Mouse (Mus musculus) MEL (cell line): ENCODE measurements around the gene Mylk.

Experiments
- CTCF ChIP-seq, 3 experiments: IDR thresholded peaks in 2 of 3; conservative IDR thresholded peaks in 1 of 3; 2 replicates each; pipeline ENCODE4 v1.5.1; 2011 to 2012; ENCODE audit warnings: low read length in 3 of 3, low read depth in 2 of 3, mild to moderate bottlenecking in 2 of 3, improper control_type of control experiment in 1 of 3, inconsistent platforms in 1 of 3, mixed read lengths in 1 of 3, moderate library complexity in 1 of 3; ENCODE audit not compliant: control insufficient read depth in 1 of 3, insufficient read depth in 1 of 3, poor library complexity in 1 of 3, severe bottlenecking in 1 of 3
- HCFC1 ChIP-seq: IDR thresholded peaks from 2 replicates; pipeline ENCODE4 v1.6.1; 2012; ENCODE audit warnings: low read depth, mild to moderate bottlenecking, inconsistent platforms, low read length, improper control_type of control experiment, moderate library complexity
- JUND ChIP-seq: IDR thresholded peaks from 2 replicates; pipeline ENCODE4 v1.6.1; 2011; ENCODE audit warnings: low read depth, mild to moderate bottlenecking, improper control_type of control experiment, low read length

DNA sequence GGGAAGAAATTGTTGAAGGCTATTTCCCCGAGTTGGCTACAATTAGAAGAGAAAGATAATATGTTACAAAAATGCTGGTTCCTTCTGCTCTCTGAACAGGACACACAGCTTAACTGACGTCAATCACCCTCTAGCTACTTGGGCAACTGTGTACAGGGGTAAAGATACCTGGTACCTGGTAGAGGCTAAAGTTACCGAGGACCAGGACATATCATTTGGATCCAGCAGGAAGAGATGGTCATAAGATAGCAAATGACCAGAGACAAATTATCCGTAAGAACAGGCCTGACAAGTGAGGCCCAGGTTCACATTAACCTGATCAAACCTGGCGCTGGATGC, 276.9 kb downstream of the Mylk start:
- no peak for TF ChIP-seq CTCF (IDR thresholded peaks at IDR 0.05 in 2 of 3, conservative IDR thresholded peaks at IDR 0.05 in 1 of 3; ENCODE audit: control insufficient read depth in 1 of 3, insufficient read depth in 1 of 3, low read depth in 2 of 3, low read length in 3 of 3, poor library complexity in 1 of 3, severe bottlenecking in 1 of 3)
- no peak for TF ChIP-seq HCFC1
- TF ChIP-seq JUND = no peak
